Mouse (Mus musculus) cerebellum, postnatal 10 days (tissue): ENCODE data around the gene Xrn2.
A peak's percentile ranks its signal among the peaks of the same experiment; 100 is the strongest.

Source experiments
- DNase-seq, 2 experiments: peaks; one replicate each; pipeline ENCODE4 v3.0.0; 2021; ENCODE audit warnings: mixed read lengths in 2 of 2

Gene Xrn2

GRCm38 (mm10) chr2:147067480-147068246 is 54.9 kb downstream of the Xrn2 start:
- DNase-seq: no peak

GRCm38 (mm10) chr2:147069077-147069476 is 56.3 kb downstream of the Xrn2 start:
- DNase-seq: no peak

GRCm38 (mm10) chr2:147070305-147070704 is 57.5 kb downstream of the Xrn2 start:
- no peak for DNase-seq

- DNase-seq: no peak
Measured at GRCm38 (mm10) chr2:147073962-147074361, 61.2 kb downstream of the Xrn2 start.

- DNase-seq: no peak
Measured at GRCm38 (mm10) chr2:147074399-147074798, 61.6 kb downstream of the Xrn2 start.

GRCm38 (mm10) chr2:147082391-147082790 is 69.6 kb downstream of the Xrn2 start:
- DNase-seq: peak in 1 of 2 experiments; percentile 16

GRCm38 (mm10) chr2:147083471-147084365 is 70.9 kb downstream of the Xrn2 start:
- peak; percentile 31 to 53 for DNase-seq

GRCm38 (mm10) chr2:147084366-147085071 is 71.7 kb downstream of the Xrn2 start:
- DNase-seq: peak; percentile 30 to 43

GRCm38 (mm10) chr2:147085072-147085870 is 72.5 kb downstream of the Xrn2 start, which contains the start of gene Nkx2-4:
Gene Nkx2-4, minus strand, starts transcription at chr2:147085445.
- peak; percentile 18 to 28 for DNase-seq

- DNase-seq: peak in 1 of 2 experiments; percentile 10
Measured at GRCm38 (mm10) chr2:147085937-147086336, 73.1 kb downstream of the Xrn2 start.

- no peak for DNase-seq
Measured at GRCm38 (mm10) chr2:147086441-147086840, 73.6 kb downstream of the Xrn2 start.

- DNase-seq: no peak
Measured at GRCm38 (mm10) chr2:147119736-147120135, 106.9 kb downstream of the Xrn2 start.

GRCm38 (mm10) chr2:147127366-147127765 is 114.6 kb downstream of the Xrn2 start:
- DNase-seq: no peak
